Mouse (Mus musculus) cortical plate, adult 2 months (tissue): ENCODE data around the gene Mapkbp1. TPM values are rescaled to one million over a fixed set of nuclear protein-coding genes. Genes with fewer than 3 reads are reported as not detected.

Experiments used
- H3K27ac ChIP-seq: fragments of 200-500 bp; 2 replicates; pipeline ENCODE4 v1.5.1; 2012; ENCODE audit warnings: low read length, control low read depth, inconsistent platforms; ENCODE audit not compliant: insufficient read depth
- H3K4me1 ChIP-seq: fragments of 200-500 bp; 2 replicates; pipeline ENCODE4 v1.6.1; 2011; ENCODE audit warnings: low read length; ENCODE audit not compliant: control insufficient read depth, insufficient read depth
- H3K4me3 ChIP-seq: fragments of 200-500 bp; 2 replicates; pipeline ENCODE4 v1.5.1; 2011; ENCODE audit warnings: mild to moderate bottlenecking, low read length, control low read depth; ENCODE audit not compliant: insufficient read depth
- CTCF ChIP-seq: fragments of 200-500 bp; IDR thresholded peaks from 2 replicates; pipeline ENCODE4 v1.5.1; 2011; ENCODE audit warnings: mild to moderate bottlenecking, control low read depth, low read length; ENCODE audit not compliant: insufficient read depth; ENCODE audit errors: extremely low read depth
- POLR2A ChIP-seq: fragments of 200-500 bp; IDR thresholded peaks from 2 replicates; pipeline ENCODE4 v1.6.1; 2011; ENCODE audit warnings: mild to moderate bottlenecking, low read length, control low read depth; ENCODE audit not compliant: insufficient read depth; ENCODE audit errors: extremely low read depth
- polyA plus RNA-seq: library from polyadenylated mRNA; depleted of rRNA; stranded (reverse); fragments of >200 nt; gene quantifications from 2 replicates; pipeline ENCODE4 v1.2.3, GENCODE M21; 2012

Mapkbp1 gene
- polyA plus RNA-seq, 1 experiment = 35.6 TPM

DNA sequence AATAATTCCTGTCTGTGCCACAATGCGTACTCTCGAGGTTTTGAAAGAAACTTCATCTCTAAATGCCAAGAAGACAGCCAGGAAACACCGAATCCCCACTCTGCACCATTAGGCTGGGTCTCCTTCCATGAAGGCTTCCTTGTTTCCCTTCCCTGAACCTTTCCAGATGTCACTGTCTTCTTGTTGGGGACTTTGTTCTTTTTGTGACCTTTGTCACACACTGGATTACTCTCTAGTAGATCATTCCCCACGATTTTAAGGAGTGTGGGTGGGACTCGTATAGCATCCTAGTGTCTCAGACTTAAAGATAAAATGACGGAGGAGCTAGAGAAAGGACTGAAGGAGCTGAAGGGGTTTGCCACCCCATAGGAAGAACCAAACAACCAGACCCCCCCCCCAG lies 18.4 kb downstream of the Mapkbp1 start:
- H3K4me3 ChIP-seq = no peak overlapping the region
- H3K27ac ChIP-seq = no peak overlapping the region
- H3K4me1 ChIP-seq = peaks cover 13% of the 10 kb centered on the region
- no peak for TF ChIP-seq CTCF
- TF ChIP-seq POLR2A = no peak

- H3K27ac ChIP-seq = no peak overlapping the region
- no peak for TF ChIP-seq POLR2A
- no peak for TF ChIP-seq CTCF
- peaks cover 14% of the 10 kb centered on the region for H3K4me1 ChIP-seq
- no peak overlapping the region for H3K4me3 ChIP-seq
These were observed 19.9 kb downstream of the Mapkbp1 start for GRCm38 (mm10) chr2:119992349-119992748.

GRCm38 (mm10) chr2:119993515-119993914 lies 21.0 kb downstream of the Mapkbp1 start:
- no peak for TF ChIP-seq POLR2A
- no peak for TF ChIP-seq CTCF
- Histone ChIP-seq H3K4me3 (no peak overlapping the region), H3K27ac (no peak overlapping the region), H3K4me1 (peaks cover 15% of the 10 kb centered on the region)

GRCm38 (mm10) chr2:119994839-119995238 lies 22.3 kb downstream of the Mapkbp1 start:
- Histone ChIP-seq H3K27ac (no peak overlapping the region), H3K4me1 (peaks cover 12% of the 10 kb centered on the region), H3K4me3 (no peak overlapping the region)
- TF ChIP-seq POLR2A (no peak), CTCF (no peak)

DNA sequence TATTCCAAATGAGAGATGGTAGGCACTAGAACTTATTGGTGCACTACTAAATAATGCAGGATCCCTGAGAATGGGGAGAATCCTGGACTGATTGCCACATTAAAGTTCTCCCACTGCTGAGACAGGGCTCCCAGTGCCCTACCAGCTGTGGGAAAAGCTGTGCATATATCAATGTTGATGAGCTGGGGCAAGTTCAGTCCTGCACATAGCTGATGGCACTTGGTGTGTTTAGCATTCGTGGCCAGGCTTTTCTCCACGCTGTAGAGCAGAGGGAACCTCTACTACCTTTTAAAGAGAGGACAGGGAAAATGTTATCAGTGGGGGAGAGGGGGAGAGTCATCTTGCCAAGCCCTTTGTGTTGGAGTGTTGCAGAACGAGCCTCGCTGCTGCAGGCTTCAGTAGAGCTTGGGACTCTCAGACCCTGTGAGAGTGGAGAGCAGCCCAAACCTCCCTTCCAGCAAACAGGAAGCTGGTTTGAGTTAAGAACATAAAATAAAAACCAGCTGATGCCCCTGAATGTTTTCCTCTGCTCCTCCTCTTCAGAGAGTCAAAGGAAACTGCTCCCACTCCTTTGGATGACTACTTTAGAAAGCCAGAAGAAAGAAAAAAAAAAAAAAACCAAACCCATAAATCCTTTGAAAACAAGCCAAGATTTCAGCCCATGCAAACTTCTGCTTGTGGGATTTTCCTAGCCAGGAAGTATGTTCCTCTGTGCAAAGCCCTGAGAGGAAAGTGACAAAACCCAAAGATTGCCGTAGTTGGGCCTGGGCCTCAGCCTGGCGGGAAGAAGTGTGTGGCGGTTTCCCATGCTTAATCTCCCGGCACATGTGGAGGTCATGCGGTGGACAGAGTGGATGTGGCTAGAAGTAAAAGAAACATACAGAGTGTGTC lies 23.1 kb downstream of the Mapkbp1 start:
- TF ChIP-seq CTCF = no peak
- no peak for TF ChIP-seq POLR2A
- 0 out of 2 replicates have a peak overlapping the region, but pooled peaks have one; percentile 45 for H3K27ac ChIP-seq
- peaks cover 12% of the 10 kb centered on the region for H3K4me1 ChIP-seq
- no peak overlapping the region for H3K4me3 ChIP-seq

GRCm38 (mm10) chr2:119997354-119997753 lies 24.9 kb downstream of the Mapkbp1 start:
- peaks cover 12% of the 10 kb centered on the region for H3K4me1 ChIP-seq
- no peak overlapping the region for H3K4me3 ChIP-seq
- no peak for TF ChIP-seq CTCF
- no peak for TF ChIP-seq POLR2A
- no peak overlapping the region for H3K27ac ChIP-seq

DNA sequence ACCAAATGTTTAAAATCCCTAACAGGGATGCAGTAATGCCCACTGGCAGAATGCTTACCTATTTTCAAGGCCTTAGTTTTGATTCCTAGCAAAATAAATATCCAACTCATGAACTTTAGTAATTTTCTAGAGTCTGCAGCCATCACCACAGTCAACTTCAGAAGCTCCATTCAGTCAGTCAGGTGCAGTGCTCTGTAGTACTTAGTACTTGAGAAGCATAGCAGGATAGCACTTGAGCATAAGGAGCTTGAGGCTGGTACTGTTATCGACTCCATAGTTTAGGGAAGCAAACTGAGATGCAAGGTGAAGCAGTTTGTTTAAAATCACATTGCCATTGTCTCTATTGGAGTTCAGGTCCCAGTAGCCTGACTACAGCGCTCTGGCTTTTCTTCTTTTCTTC lies 27.2 kb downstream of the Mapkbp1 start:
- Histone ChIP-seq H3K4me3 (no peak overlapping the region), H3K4me1 (peaks cover 11% of the 10 kb centered on the region), H3K27ac (no peak overlapping the region)
- TF ChIP-seq POLR2A = no peak
- TF ChIP-seq CTCF = no peak

- Histone ChIP-seq H3K27ac (no peak overlapping the region), H3K4me3 (no peak overlapping the region), H3K4me1 (peaks cover 4% of the 10 kb centered on the region)
- no peak for TF ChIP-seq CTCF
- no peak for TF ChIP-seq POLR2A
These were observed 28.5 kb downstream of the Mapkbp1 start for GRCm38 (mm10) chr2:120000882-120001584.

DNA sequence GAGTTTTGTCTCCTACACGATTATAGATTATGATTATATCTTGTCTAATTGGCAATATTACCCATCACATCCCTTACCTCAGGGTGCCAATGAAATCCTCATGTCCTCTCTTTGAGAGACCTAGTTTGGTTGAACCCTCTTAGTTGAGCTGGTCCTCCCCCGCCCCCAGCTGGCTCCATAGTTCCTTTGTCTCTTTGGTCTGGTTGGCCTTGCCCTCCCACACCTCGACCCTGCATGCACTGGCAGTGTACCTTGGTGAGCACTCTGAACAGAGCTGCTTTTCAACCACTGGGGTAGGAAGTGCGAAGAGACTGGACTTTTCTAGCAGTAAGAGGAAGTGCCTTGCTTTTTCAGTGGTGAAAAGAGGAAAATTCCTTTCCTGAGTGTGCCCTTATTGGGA lies 29.5 kb downstream of the Mapkbp1 start:
- Histone ChIP-seq H3K4me3 (no peak overlapping the region), H3K27ac (no peak overlapping the region), H3K4me1 (peaks cover 2% of the 10 kb centered on the region)
- TF ChIP-seq POLR2A (no peak), CTCF (no peak)
